9 mouse cellular contexts compared by ENCODE assay signal in the genomic region with DNA sequence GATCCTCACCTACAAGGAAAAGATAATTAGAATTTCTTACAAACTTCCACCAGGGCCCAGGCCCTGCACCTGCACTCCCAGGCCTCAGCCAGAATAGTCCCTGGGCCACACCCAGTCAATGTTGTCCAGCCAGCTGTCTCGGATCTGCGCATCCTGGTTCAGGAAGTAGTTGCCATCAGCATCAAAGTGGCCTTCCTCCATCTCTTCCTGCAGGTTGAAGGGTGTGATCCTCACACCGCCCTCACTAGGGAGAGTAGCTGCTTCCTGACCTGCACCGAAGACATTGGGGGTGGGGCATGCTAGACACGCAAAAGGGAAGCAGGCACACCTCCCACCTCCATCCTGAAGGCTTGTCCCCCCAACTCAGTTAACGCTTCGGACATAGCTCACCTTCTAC. TPM values are rescaled to one million over a fixed set of nuclear protein-coding genes. Genes with fewer than 3 reads are reported as not detected.
DNase-seq lines count a peak whose midpoint lies in the region; ATAC-seq lines count a peak whose summit lies in the region.
"Had no signal": no experiment of that assay in that cellular context is flagged by ENCODE, and none has a peak within 500 bp of the region (broad histone marks: within the 10 kb centered on the region; RNA-seq: fewer than 3 reads in every experiment).

No protein-coding gene starts in this region.

- no peaks in the 10 kb centered on the region for H3K9me3 ChIP-seq in liver, embryonic 11.5 days (ENCODE audit: control insufficient read depth, low read length)
- H3K9me3 ChIP-seq in embryonic facial prominence, embryonic 13.5 days: no peaks in the 10 kb centered on the region
- no peaks in the 10 kb centered on the region for H3K9me3 ChIP-seq in intestine, embryonic 15.5 days
- H3K9me3 ChIP-seq in neural tube, embryonic 14.5 days (ENCODE audit: control insufficient read depth, low read length): no peaks in the 10 kb centered on the region

- peak overlapping the region; percentile 87 for H3K4me3 ChIP-seq in liver, embryonic 11.5 days (ENCODE audit: low read depth, low read length)
- H3K4me3 ChIP-seq in embryonic facial prominence, embryonic 13.5 days: peak overlapping the region; percentile 74
- peak overlapping the region; percentile 82 for H3K4me3 ChIP-seq in intestine, embryonic 15.5 days (replicated peaks)
- H3K4me3 ChIP-seq in neural tube, embryonic 14.5 days (ENCODE audit: low read depth, low read length): peak overlapping the region; percentile 62

- peaks cover 19% of the 10 kb centered on the region for H3K4me1 ChIP-seq in liver, embryonic 11.5 days (replicated peaks; ENCODE audit: control insufficient read depth, insufficient read depth, low read length)
- H3K4me1 ChIP-seq in embryonic facial prominence, embryonic 13.5 days: peaks cover 28% of the 10 kb centered on the region
- H3K4me1 ChIP-seq in intestine, embryonic 15.5 days (replicated peaks): peaks cover 20% of the 10 kb centered on the region
- H3K4me1 ChIP-seq in neural tube, embryonic 14.5 days (ENCODE audit: control insufficient read depth, insufficient read depth, low read length): peaks cover 16% of the 10 kb centered on the region

- no peak overlapping the region for H3K27ac ChIP-seq in liver, embryonic 11.5 days (ENCODE audit: low read depth, low read length)
- 0 out of 2 replicates have a peak overlapping the region, but pooled peaks have one; percentile 93 for H3K27ac ChIP-seq in embryonic facial prominence, embryonic 13.5 days
- H3K27ac ChIP-seq in intestine, embryonic 15.5 days: peak overlapping the region; percentile 93; the same call in 1 of the 2 replicates
- H3K27ac ChIP-seq in neural tube, embryonic 14.5 days (ENCODE audit: low read depth, low read length): peak overlapping the region; percentile 85; the same call in 1 of the 2 replicates

- DNase-seq in liver, embryonic 11.5 days (ENCODE audit: low spot score): no peak
- no peak for DNase-seq in liver
- DNase-seq in embryo, embryonic 10 days (ENCODE audit: low spot score): no peak
- no peak for DNase-seq in right cerebral cortex, postnatal 14 days
- no peak for DNase-seq in right cerebral cortex, postnatal 36 days (ENCODE audit: low spot score in 2 of 2)
- DNase-seq: cerebellum, adult 8-10 months had no signal

- 62% methylated on average over 7 of the region's 7 CpGs for WGBS in liver, embryonic 11.5 days
- WGBS in embryonic facial prominence, embryonic 13.5 days: 74% methylated on average over 7 of the region's 7 CpGs
- whole genome bisulfite sequencing in intestine, embryonic 15.5 days: 67% methylated on average over 7 of the region's 7 CpGs
- 90% methylated on average over 6 of the region's 7 CpGs for WGBS in neural tube, embryonic 14.5 days

- no peak for ATAC-seq in liver, embryonic 11.5 days (replicated peaks; ENCODE audit: low FRiP score)
- no peak for ATAC-seq in embryonic facial prominence, embryonic 13.5 days (ENCODE audit: insufficient number of reproducible peaks, insufficient read depth, low FRiP score, low TSS enrichment, low read depth)
- ATAC-seq in intestine, embryonic 15.5 days: no peak
- no peak for ATAC-seq in neural tube, embryonic 14.5 days (ENCODE audit: low read depth)

- H3K4me2 ChIP-seq in liver, embryonic 11.5 days: peak overlapping the region; percentile 97
- peak overlapping the region; percentile 84 for H3K4me2 ChIP-seq in embryonic facial prominence, embryonic 13.5 days
- peak overlapping the region; percentile 86 for H3K4me2 ChIP-seq in intestine, embryonic 15.5 days (replicated peaks)
- peak overlapping the region; percentile 88 for H3K4me2 ChIP-seq in neural tube, embryonic 14.5 days (ENCODE audit: low read depth, low read length)

- H3K36me3 ChIP-seq in liver, embryonic 11.5 days (ENCODE audit: control insufficient read depth, insufficient read depth, low read length): peaks cover 51% of the 10 kb centered on the region
- H3K36me3 ChIP-seq in embryonic facial prominence, embryonic 13.5 days: peaks cover 74% of the 10 kb centered on the region
- peaks cover 31% of the 10 kb centered on the region for H3K36me3 ChIP-seq in intestine, embryonic 15.5 days
- H3K36me3 ChIP-seq in neural tube, embryonic 14.5 days (ENCODE audit: control insufficient read depth, insufficient read depth, low read length): peaks cover 59% of the 10 kb centered on the region

- no peaks in the 10 kb centered on the region for H3K27me3 ChIP-seq in liver, embryonic 11.5 days (replicated peaks; ENCODE audit: control insufficient read depth, insufficient read depth, low read length)
- no peaks in the 10 kb centered on the region for H3K27me3 ChIP-seq in embryonic facial prominence, embryonic 13.5 days
- H3K27me3 ChIP-seq in intestine, embryonic 15.5 days (replicated peaks): no peaks in the 10 kb centered on the region
- H3K27me3 ChIP-seq in neural tube, embryonic 14.5 days (ENCODE audit: control insufficient read depth, insufficient read depth, low read length): no peaks in the 10 kb centered on the region

- peak overlapping the region; percentile 86 for H3K9ac ChIP-seq in liver, embryonic 11.5 days (ENCODE audit: low read depth, low read length)
- H3K9ac ChIP-seq in embryonic facial prominence, embryonic 13.5 days: peak overlapping the region; percentile 80
- H3K9ac ChIP-seq in intestine, embryonic 15.5 days: peak overlapping the region; percentile 73
- peak overlapping the region; percentile 69 for H3K9ac ChIP-seq in neural tube, embryonic 14.5 days (replicated peaks; ENCODE audit: low read depth, low read length)

RNA-seq across cellular contexts. Expression of a gene that starts 1.2 kb away (rescaled TPM):
- 50.3 and 59.5 TPM in 2 replicates for polyA plus RNA-seq in liver, embryonic 11.5 days (2014; fragmentation: Nextera tagmentation; extraction: Ambion mirVana)
- 68.3 and 73.3 TPM in 2 replicates for polyA plus RNA-seq in embryonic facial prominence, embryonic 13.5 days (2015; fragmentation: Nextera tagmentation; extraction: Ambion mirVana)
- polyA plus RNA-seq in intestine, embryonic 15.5 days (2015; fragmentation: Nextera tagmentation; extraction: Ambion mirVana): 43.4 and 46.7 TPM in 2 replicates
- 58.1 and 71.9 TPM in 2 replicates for polyA plus RNA-seq in neural tube, embryonic 14.5 days (2014; fragmentation: Nextera tagmentation; extraction: Ambion mirVana)

RNA-seq across cellular contexts. Expression of a gene that starts 13.6 kb away (rescaled TPM):
- 28.2 and 29.0 TPM in 2 replicates for polyA plus RNA-seq in liver, embryonic 11.5 days (2014; fragmentation: Nextera tagmentation; extraction: Ambion mirVana)
- 30.4 and 32.0 TPM in 2 replicates for polyA plus RNA-seq in embryonic facial prominence, embryonic 13.5 days (2015; fragmentation: Nextera tagmentation; extraction: Ambion mirVana)
- 23.2 and 23.6 TPM in 2 replicates for polyA plus RNA-seq in intestine, embryonic 15.5 days (2015; fragmentation: Nextera tagmentation; extraction: Ambion mirVana)
- polyA plus RNA-seq in neural tube, embryonic 14.5 days (2014; fragmentation: Nextera tagmentation; extraction: Ambion mirVana): 28.5 and 29.4 TPM in 2 replicates

RNA-seq across cellular contexts. Expression of a gene that starts 14.1 kb away (rescaled TPM):
- 31.5 and 33.6 TPM in 2 replicates for polyA plus RNA-seq in liver, embryonic 11.5 days (2014; fragmentation: Nextera tagmentation; extraction: Ambion mirVana)
- 34.1 and 41.1 TPM in 2 replicates for polyA plus RNA-seq in embryonic facial prominence, embryonic 13.5 days (2015; fragmentation: Nextera tagmentation; extraction: Ambion mirVana)
- polyA plus RNA-seq in intestine, embryonic 15.5 days (2015; fragmentation: Nextera tagmentation; extraction: Ambion mirVana): 15.4 and 21.1 TPM in 2 replicates
- polyA plus RNA-seq in neural tube, embryonic 14.5 days (2014; fragmentation: Nextera tagmentation; extraction: Ambion mirVana): 8.5 and 12.5 TPM in 2 replicates

RNA-seq across cellular contexts. Expression of a gene that starts 38.2 kb away (rescaled TPM):
- 17.2 TPM in 2 replicates for polyA plus RNA-seq in liver, embryonic 11.5 days (2014; fragmentation: Nextera tagmentation; extraction: Ambion mirVana)
- 53.7 and 55.0 TPM in 2 replicates for polyA plus RNA-seq in embryonic facial prominence, embryonic 13.5 days (2015; fragmentation: Nextera tagmentation; extraction: Ambion mirVana)
- polyA plus RNA-seq in intestine, embryonic 15.5 days (2015; fragmentation: Nextera tagmentation; extraction: Ambion mirVana): 24.7 and 27.5 TPM in 2 replicates
- polyA plus RNA-seq in neural tube, embryonic 14.5 days (2014; fragmentation: Nextera tagmentation; extraction: Ambion mirVana): 21.5 and 24.0 TPM in 2 replicates

RNA-seq across cellular contexts. Expression of a gene that starts 38.3 kb away (rescaled TPM):
- 14.9 and 17.5 TPM in 2 replicates for polyA plus RNA-seq in liver, embryonic 11.5 days (2014; fragmentation: Nextera tagmentation; extraction: Ambion mirVana)
- 26.9 and 29.6 TPM in 2 replicates for polyA plus RNA-seq in embryonic facial prominence, embryonic 13.5 days (2015; fragmentation: Nextera tagmentation; extraction: Ambion mirVana)
- polyA plus RNA-seq in intestine, embryonic 15.5 days (2015; fragmentation: Nextera tagmentation; extraction: Ambion mirVana): 13.8 and 16.0 TPM in 2 replicates
- 7.2 and 9.1 TPM in 2 replicates for polyA plus RNA-seq in neural tube, embryonic 14.5 days (2014; fragmentation: Nextera tagmentation; extraction: Ambion mirVana)
